Mouse (Mus musculus): ENCODE measurements around the gene Fam170b.

Gene Fam170b

GRCm38 (mm10) chr14:32827165-32827564 is 6.6 kb upstream of the Fam170b start:
- no peak for DNase-seq (ENCODE audit: extremely low read depth, low read depth, low spot score)

DNA sequence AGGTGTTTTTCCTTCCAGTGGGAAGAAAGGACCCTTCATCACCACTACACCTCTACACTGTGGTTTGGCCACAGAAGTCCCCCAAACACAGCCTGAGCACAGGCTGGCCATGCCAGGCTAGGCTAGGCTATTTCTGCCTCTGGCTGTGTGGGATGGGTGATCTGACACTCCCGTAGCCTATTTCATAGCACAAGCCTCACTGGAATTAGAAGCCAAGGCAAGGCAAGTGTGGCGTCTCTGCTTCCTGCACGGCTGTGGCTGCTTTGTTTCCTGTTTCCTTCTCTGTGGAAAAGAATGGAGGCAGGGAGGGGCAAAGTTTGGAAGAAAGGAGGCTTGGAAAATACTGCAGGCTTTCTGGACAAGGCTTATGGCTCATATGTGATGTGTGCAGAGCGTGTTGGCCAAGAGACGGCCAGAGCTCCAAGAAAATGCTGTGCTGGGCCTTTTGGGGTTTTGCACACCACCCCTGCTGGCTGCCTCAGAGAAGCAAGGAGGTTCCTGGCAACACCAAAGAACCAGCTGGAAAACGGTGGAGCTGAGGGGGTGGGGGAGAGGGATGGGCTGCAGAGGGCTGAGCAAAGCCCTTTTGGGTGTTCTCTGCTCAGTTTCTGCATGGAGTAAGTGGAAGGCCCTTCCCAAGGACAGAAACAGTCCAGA is 5.6 kb upstream of the Fam170b start:
- no peak for DNase-seq (ENCODE audit: extremely low read depth, low read depth, low spot score)

GRCm38 (mm10) chr14:32835181-32835580 is 1.4 kb downstream of the Fam170b start:
- no peak for DNase-seq (ENCODE audit: extremely low read depth, low read depth, low spot score)

- DNase-seq (ENCODE audit: extremely low read depth, low read depth, low spot score) = no peak
These were observed 1.8 kb downstream of the Fam170b start for GRCm38 (mm10) chr14:32835596-32835995.

DNA sequence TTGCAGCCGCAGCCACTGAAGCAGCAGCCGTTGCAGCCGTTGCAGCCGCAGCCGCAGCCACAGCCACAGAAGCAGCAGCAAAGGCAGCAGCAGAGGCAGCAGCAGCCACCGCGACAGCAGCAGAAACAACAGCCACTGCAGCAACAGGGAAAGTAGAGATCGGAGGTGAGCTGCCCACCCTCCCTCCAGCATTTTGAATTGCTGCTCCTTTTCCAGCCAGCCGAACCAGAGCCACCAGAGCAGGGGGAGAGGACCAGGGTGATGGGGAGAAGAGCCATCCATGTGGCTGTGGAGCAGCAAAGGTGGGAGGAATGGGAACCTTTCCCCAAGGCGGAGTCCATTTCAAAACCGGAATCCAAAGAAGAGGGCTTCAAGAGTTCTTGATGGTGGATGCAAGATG is 2.4 kb downstream of the Fam170b start:
- DNase-seq (ENCODE audit: extremely low read depth, low read depth, low spot score) = no peak

- DNase-seq (ENCODE audit: extremely low read depth, low read depth, low spot score) = no peak
These were observed 8.3 kb downstream of the Fam170b start for GRCm38 (mm10) chr14:32842052-32842451.

DNA sequence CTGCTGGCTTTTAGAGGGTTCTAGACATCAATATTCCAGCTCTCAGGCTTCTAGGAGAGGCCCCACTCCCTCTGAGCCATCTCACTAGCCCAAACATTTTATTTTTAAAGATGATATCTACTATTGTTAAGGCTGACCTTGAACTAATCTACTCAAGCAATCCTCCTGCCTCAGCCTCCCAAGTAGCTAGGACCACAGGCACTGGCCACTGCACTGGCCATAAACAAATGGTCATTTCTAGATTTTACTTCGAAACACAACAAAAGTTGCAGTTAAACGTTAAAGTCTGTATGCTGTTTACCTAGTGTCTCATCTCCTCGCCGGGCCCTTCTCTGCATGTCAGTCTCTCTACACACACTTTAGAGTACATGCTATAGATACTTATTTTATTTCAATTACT is 20.3 kb downstream of the Fam170b start:
- no peak for DNase-seq (ENCODE audit: extremely low read depth, low read depth, low spot score)

GRCm38 (mm10) chr14:32856246-32856645 is 22.5 kb downstream of the Fam170b start:
- no peak for DNase-seq (ENCODE audit: extremely low read depth, low read depth, low spot score)

DNA sequence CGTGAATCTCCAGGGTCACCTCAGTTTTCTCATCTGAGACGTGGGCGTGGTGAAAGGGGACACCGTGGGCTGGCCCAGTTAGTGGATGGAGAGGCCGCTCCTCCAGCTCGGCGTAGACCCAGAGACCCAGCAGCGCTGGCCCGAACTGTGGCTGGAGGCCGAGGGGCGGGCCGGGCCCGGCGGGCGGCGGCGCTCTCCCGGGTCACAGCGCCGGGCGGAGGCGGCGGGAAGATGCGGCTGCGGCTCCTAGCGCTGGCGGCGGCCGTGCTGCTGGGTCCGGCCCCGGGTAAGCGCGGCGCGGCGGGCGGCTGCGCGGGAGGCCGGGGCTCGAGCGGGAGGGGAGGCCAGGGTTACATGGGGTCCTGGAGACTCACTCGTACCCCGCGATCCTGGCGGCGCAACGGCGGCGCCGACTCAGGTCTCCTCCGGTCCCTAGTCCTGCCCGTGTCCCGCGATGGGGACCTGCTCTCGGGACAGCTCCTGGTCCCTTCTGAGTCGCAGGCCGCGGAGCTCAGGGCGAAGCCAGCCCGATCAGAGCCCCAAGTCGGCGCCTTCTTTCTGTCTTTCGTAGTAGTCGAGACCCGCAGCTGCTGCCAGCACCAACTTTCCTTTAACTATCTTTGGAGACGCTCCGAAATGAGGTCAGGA is 23.0 kb downstream of the Fam170b start, which contains the start of gene Vstm4:
Gene Vstm4 (plus strand): TSS at position 76 of the 648 bp plus-strand sequence.
- no peak for DNase-seq (ENCODE audit: extremely low read depth, low read depth, low spot score)

DNA sequence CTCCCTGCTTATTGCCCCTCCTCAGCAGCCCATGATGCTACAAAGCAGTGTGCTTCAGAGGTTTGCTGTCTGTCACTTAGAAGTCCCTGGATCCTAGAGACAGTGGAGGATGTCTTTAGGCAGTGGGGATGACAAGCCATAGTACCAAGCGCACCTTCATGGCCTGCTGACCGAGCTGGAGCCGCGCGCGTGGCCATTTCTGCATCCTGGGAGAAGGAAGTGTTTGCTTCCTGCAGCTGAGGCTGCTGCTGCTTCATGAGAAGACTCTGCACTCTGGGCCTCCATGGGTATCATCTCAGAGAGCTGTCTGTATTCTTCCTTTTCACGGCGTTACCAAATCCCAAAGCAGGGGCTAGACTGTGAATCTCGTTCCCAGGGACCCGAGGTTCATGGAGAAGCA is 24.6 kb downstream of the Fam170b start:
- DNase-seq (ENCODE audit: extremely low read depth, low read depth, low spot score) = no peak

DNA sequence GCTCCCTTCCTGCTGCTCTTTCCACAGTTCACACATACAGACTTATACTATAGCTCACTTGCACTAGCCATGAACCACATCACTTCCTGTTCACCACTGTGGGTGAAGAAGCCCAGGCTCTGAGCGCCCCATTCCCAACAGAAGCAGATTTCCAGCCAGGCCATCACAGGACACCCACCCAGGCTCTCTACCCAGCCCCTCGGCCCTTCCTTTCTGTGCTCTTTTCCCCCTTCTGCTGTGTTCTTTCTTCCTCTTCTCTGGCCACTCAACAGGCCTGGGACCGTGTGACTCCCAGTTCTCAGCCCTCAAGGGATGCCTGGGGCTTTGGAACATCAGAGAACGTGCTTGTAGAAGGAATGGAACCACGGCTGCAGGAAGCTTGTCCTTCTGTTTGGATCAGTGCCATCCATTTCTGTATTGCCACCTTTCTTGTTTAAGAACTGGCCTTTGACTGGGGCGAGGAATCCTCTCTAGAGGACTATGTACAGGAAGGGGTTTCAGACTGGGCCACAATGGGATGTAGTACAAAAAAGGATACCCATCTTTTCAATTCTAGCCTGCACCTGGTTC is 25.3 kb downstream of the Fam170b start:
- no peak for DNase-seq (ENCODE audit: extremely low read depth, low read depth, low spot score)

DNA sequence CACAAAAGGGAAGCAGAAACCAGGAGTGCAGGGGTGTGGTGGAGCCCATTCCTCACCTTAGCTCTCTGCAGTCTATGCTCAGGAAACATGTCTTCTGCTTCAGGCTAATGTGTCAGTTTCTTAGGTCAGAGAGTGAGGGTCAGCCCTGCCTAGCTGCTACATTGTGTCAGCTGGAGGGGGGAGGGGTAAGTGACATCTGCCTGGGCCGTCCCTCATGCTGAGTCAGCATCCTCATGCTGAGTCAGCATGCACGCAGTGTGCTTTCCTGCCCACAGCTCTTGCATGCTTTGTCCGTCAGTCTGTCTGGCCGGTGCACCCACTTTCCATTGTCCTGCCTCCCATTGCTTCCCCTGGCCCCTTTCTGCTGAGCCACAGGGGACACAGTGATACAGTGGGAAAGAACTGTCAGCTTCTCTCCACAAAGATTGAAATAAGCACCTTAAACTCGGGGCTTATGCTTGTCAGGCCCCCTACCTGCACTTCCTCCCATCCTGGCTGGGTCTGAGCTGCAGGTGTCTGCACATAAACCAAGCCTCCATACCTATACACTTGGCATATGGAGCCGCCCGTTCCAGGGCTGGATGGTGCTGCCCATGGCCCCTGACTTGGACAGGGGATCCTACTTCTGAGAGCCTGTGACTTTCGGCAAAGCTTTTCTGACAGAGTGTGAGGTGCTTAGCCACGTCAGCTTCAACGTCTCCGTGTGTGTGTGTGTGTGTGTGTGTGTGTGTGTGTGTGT is 26.2 kb downstream of the Fam170b start:
- DNase-seq (ENCODE audit: extremely low read depth, low read depth, low spot score) = no peak

- no peak for DNase-seq (ENCODE audit: extremely low read depth, low read depth, low spot score)
These were observed 27.4 kb downstream of the Fam170b start for GRCm38 (mm10) chr14:32861149-32861581.

GRCm38 (mm10) chr14:32861656-32862055 is 27.9 kb downstream of the Fam170b start:
- no peak for DNase-seq (ENCODE audit: extremely low read depth, low read depth, low spot score)

DNA sequence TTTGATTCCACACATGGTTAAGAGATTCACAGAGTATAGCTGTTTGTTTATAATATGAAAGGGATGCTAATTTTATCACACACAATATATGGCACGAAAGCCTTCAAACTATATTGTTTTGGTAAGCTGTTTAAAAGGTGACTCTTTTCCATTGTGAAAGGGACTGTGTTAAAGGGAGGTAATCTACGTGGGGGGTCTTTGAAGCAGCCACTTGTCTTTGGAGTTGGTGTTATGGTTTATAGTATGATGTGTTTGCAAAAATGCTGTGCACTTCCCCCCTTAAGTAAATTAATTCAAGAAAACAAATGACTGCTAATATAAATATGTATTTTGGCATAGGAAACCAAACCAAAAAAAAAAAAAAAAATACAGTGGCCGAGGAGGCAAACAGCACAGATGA is 31.6 kb downstream of the Fam170b start:
- DNase-seq (ENCODE audit: extremely low read depth, low read depth, low spot score) = no peak

DNA sequence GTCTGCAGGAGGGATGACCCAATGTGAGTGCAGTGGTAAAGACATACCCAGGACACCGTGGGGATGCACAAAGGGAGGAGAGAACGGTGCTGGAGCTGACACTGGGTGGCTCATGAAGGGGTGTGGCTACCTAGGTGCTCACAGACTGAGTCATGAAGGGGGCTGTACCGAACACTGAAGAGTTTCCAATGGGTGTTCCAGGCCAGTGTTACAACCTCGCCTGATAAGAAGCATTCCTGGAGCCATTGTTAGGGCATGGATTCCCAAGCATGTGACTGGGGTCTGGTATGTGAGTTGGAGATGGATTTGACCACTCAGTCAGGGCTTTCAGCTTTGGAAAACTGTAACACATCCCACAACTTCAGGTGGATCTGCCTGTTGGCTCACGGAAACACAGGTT is 38.2 kb downstream of the Fam170b start:
- no peak for DNase-seq (ENCODE audit: extremely low read depth, low read depth, low spot score)

DNA sequence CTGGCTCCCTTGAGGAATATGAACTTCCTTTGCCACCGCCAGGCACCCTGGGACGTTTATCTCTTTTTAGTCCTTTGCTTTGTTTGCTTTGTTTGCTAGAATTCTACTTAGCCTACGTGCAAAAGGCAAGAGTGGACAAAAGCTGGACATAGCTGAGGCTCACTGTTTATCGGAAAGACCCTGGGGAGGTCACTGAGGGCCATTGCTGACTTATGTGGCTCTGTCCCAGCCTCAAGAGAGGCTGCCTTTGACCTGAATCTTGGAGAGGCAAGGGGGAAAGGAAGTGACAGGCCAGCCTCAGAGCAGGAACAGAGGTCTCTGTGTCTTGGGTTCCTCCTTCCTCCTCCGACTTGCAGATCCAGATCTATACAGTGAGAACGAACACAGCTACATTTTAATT is 43.8 kb downstream of the Fam170b start:
- no peak for DNase-seq (ENCODE audit: extremely low read depth, low read depth, low spot score)

GRCm38 (mm10) chr14:32880332-32880731 is 46.6 kb downstream of the Fam170b start:
- DNase-seq (ENCODE audit: extremely low read depth, low read depth, low spot score) = no peak

- DNase-seq (ENCODE audit: extremely low read depth, low read depth, low spot score) = no peak
These were observed 47.9 kb downstream of the Fam170b start for GRCm38 (mm10) chr14:32881693-32882092.

Data from fat pad, adult 2 months (tissue).